Mouse (Mus musculus) spleen, embryonic (tissue): ENCODE results near the gene Otx1.

ENCODE experiments used
- CTCF ChIA-PET: fragments of 350-600 bp; sonication (Branson Sonifier 250); formaldehyde crosslinking; loops from one replicate; lab custom pipeline; 2022; lab: Charles Lee

The Otx1 gene

DNA sequence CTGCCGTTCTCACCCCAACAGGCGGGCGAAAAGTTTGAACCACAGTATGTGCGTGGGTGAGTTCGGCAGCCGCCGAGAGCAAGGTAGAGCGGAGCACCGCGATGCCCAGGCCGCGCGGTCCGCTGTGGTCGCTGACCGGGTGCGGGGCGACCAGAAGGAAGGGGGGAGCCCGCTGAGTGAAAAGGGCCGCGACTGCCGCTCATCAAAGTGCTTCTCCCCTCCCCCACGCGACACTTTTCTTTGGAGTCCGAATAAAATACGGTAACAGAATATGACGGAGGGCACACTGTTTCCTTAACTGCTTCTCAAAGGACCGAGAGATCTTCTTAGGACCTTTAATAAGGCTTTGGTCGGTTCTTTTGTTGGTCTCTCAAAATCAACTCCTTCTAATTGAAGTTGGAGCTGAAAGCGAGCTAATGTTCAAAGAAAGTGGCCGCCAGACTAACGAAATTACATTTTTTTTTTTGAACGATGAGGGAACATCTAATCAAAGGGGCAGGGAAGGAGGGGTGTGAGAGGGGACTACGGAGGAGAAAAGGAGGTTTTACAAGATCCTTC lies at the start of gene Otx1:
Otx1 (minus strand) TSS at position 115 of the 558 bp plus-strand sequence.
- CTCF ChIA-PET = no interaction called here

DNA sequence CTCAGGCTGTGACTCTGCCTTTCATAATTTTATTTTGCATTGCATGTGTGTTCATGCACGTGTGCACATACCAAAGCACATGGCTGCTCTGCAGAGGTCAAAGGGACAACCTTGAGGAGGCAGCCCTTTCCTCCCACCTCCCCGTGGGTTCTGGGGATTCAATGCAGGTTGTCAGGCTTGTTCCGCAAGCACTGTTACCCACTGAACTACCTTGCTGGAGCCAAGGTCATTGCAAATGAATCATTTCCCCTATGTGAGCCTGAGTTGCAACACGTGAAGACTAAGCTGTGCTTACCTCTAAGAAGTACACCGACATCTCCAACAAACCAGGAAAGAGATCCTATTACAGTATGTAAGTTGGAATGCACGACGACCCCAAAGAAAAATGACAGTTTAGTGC lies 48.2 kb upstream of the Otx1 start:
- CTCF ChIA-PET = no interaction called here

DNA sequence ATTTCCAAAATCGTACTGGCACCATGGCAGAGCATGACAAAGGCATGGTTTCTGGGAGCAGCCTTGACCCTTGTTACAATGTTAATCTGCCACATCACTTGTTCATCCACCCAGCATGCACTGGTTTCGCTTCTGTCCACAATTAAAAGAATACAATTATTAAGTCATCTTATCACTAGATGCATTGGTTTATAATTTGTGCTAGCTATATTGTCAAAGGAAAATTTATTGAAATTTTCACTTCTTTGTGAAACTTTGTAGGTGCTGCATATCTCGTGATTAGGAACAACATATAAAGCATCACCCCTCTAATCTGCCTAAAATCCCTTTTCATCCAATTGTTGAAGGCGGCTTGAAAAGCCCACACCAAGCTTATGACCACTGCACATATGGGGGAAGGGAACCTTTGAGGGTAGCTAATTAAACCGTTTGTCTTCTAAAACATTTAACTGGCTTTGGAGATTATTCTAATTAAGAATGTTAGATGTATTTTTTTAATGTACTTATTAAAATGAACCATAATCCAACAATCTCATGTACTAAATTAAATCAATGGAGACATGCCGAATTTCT lies 37.2 kb upstream of the Otx1 start:
- CTCF ChIA-PET = no interaction called here

DNA sequence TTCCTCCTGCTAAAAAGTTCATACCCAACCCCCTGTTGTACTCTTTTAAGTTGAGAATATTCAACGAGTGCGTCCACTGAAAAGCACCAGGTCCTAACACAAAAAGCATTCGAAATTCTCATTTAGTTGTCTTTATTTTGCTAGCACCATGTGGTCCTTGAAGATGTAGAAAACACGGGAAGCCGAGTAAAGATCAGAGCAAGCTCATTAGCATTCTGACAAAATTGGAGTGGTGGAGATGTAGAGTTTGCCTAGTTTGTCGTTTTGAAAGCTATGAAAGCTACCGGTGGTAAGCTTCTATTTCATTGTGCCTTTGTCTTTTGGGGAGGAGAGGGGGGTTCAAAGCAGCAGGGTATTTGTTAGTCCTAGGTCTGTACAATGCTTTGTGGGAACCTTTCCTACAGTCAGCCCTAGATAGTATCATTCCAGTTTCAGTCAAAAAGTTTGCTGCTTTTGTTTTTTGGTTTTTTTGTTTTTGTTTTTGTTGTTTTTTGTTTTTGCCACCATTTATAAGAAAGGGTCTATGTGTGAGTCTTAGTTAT lies 31.9 kb upstream of the Otx1 start:
- CTCF ChIA-PET = no interaction called here

DNA sequence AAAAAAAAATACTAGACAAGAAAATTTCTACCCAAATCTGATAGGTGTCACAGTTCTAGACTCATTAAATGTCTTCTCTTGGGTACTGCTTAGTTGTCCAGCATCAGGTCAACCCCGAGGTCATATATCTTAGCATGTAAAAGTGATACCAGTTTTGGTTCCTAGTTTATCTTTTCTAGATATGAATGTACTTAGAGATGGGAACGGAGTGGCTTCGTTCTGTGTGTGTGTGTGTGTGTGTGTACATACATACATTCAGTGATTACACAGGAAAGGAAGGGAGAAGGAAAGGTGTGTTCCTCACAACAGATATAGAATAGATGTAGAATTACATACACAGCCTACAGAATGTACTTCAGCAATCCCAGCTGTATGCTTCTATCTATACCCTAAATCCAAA lies 30.9 kb upstream of the Otx1 start:
- CTCF ChIA-PET = no interaction called here

DNA sequence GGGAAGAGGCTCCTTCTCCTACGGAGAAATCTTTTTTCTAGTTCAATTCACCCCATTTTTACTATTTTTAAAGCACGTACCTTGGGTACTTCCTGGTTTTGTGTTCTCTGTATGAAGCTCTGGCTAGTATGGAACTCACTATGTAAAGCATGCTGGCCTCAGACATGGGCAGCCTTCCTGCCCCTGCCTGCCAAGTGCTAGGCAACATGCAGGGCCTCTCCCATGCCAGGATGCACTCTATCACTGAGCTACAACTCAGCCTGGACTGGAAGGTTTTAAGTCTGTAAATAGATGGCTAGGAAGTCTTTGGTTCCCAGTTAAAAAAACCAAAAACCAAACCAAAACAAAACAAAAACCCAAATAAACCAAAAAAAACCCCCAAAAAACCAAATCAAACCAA lies 17.9 kb upstream of the Otx1 start:
- CTCF ChIA-PET = no interaction called here

DNA sequence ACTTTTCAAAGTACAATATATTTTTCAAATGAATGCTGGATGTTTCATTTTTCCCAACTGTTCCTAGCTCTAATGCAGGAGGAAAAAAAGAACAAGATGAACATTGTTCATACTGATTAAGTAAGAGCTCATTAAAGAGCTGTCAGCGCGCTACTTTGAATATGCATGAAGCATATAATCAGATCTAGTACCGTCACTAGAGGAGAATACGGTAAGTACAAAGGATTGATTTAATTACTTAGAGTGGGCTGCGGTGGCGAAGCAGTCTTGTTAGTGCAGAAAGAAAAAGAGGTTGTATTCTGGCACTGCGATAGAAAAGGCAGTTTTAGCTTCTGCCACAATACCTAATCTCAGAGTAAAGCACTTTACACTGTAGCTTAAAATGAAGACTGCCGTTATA lies 14.7 kb upstream of the Otx1 start:
- CTCF ChIA-PET = no interaction called here

DNA sequence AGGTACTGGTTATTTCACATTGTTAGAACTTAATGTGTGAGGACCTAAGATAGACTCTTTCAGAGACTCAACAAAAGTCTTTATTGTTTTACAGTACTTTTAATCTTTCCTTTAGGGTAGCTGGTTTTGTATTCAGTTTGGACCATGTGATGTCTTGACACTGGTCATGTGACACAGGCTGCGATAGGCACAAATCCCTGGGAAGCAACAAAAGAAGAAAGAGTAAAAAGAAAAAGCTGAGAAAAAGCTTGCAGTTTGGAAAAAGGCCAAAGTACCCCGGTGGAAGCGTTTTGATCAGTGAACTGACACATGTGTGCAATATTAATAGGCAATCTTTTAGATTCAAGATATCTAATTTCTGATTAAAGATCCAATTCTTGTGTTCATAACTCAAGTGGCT lies 13.6 kb upstream of the Otx1 start:
- CTCF ChIA-PET = no interaction called here

DNA sequence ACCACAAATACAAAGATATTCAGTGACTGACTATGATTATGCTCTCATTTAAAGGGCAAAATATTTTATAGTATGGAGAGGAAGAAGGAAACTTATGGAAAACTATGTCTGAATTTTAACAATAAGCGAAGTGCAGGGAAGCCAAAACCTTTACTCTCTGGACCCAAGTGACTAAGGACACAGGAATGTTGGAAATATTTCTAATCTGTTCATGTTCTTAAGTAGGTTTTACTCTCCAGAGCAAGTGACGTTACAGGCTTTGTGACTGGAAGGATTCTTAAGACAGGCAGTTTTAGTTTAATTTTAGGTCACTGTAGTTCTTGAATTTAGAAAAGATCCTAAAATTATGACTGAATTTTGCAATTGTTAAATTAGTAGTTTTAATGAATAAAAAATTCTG lies 6.1 kb upstream of the Otx1 start:
- CTCF ChIA-PET = interaction anchor here (0.6 kb wide), 1 partner anchor 692 kb away, joined by 3 read pairs; no protein-coding TSS in a partner anchor

DNA sequence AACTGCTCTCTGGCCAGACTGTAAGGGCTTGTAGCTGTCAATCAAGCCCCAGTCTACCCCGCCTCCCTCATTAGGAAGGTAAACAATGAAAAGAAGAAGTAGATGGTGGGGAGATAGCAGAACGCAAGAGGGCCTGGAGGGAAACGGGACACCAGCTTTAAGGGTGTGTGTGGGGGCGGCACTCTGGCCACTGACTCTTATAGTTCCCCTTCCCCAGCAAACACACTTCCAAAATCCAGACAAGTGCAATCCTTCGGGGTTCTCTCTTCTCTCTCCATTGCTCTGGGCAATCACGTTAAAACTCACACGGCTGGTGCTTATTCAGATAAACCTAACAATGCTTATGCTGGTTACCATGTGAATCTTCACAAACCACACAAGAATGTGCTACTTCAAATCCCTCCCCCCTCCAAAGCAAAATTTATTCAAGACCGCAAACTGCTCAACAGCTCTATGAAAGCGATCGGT lies 5.5 kb upstream of the Otx1 start:
- CTCF ChIA-PET = interaction anchor here (0.6 to 0.8 kb wide), 2 partner anchors 13 to 691 kb away, joined by 3 read pairs; no protein-coding TSS in a partner anchor

DNA sequence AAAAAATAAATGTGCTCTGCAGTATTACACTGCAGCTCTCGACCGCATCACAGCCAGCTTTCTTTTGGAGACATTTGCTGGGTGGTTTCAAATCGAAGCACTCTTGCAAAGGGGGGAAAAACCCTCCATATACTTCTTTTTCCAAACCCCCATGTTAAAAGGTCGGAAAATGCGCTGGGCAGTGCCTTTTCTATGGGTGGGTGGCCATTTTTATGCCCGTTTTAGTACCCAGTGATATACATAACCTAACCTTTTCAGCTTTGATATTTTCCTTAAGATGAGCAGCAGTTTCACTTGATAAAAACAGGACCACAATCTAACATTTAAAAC lies 5.0 kb upstream of the Otx1 start:
- CTCF ChIA-PET = interaction anchor here (0.8 kb wide), 1 partner anchor 13 kb away, joined by 3 read pairs; no protein-coding TSS in a partner anchor

DNA sequence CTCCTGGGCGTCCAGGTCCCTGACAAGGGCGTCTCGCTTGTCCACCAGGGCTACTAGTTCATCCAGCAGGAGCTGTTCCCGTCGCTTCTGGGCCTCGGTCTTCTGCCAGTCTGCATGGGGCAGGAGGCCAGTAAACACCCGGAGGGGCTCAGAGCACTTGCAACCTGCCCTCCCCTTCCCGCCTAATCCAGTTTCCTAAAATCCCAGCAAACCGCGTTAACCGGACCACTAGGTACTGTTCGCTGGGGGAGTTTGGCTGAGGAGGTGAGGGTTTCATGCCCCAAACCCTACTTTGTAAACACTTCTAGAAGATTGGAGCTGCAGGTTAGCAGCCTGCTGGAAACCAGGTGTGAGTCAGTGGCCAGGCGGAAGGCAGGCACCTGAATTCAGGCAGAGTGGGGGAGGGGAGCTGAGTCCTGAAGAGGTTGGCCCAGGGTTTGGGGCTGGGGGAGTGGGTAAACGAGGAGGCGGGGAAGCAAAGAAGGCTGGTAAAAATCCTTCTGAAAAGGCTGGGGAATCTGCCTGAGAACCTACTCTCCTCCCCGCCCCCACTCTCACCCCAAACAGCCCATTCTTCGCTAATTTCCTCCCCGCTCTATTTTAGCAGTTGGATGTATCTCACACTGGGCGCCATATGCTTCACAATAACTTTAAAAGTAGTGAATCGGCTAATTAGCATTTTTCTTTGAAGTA lies 4.5 kb upstream of the Otx1 start:
- CTCF ChIA-PET = no interaction called here

DNA sequence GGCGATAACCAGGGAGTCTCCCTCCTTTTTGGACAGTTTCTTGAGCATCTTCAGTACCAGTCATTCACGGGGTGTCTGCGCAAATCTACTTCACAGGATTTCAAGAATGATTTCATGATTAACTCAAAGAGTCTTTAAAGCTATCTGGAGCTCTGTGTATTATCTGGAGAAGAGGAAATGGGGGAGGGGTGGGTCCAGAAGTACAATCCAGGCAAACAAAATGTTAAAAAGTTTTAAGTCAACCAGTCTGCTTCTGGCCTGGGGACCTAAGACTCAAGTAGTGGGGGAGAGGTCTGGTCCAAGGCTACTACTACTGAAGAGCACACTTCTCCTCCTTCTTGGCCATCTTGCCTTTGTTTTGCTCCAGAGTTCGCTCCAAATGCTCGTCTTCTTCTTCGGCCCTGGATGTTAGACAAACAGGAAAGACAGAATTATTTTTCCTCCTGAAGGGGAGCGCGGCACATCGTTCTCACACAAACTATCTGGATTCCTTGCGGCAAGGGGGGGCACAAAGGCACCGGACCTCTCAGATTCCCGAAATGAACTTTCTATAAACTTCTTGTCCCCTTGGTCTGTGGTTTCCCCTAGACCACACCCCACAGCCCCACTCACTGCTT lies 3.9 kb upstream of the Otx1 start:
- CTCF ChIA-PET = no interaction called here

DNA sequence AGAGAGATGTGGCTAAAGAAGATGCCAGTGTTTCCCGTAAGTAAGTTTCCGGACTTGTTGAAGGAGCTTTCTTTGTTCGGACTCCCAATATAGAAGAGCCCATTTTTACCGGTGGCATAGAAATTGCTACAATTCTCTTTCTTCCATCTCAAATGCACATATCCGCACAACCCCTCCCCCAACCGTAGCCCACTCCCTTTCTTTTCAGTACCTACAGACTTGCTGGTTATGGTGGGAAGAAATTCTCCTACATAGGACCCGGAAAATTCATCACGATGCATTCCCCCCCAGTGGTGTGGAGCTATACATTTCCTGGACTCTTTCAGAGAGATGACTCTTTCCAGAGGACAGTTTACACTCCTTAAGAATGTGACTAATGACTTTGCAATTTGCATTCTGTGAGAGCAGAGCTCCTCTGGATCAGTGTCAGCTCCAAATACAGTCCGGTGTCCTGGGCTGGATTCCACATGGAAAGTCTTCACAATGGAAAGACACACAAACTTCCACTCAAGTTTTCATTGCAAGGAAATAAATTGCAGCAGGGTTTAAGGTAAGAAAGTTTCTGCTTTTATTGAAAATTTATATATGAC lies 2.7 kb upstream of the Otx1 start:
- CTCF ChIA-PET = no interaction called here

DNA sequence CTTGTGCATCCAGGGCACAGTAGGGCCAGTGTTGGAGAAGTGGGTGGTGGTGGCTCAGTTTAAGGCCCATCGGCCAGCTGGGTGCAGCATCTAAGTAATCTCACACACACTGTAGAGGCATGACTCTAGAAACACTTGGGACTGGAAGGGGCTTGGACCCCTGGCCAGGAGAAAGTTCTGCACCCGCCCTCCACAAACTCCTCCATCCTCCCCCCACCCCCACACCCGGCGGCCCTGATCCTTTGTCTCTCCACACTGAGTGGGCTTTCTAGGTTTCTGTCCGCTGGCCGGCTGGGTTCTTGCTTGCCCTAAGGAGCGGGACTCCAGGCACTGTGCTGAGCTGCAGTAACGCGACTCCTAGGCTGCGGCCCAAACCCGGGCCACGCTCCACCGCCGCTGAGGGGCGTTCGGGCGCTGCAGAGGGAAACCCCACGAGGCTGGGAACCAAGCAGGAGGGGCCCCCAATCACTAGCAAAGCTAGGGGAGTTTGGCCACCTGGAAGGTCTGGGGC lies 1.7 kb upstream of the Otx1 start:
- CTCF ChIA-PET = no interaction called here

DNA sequence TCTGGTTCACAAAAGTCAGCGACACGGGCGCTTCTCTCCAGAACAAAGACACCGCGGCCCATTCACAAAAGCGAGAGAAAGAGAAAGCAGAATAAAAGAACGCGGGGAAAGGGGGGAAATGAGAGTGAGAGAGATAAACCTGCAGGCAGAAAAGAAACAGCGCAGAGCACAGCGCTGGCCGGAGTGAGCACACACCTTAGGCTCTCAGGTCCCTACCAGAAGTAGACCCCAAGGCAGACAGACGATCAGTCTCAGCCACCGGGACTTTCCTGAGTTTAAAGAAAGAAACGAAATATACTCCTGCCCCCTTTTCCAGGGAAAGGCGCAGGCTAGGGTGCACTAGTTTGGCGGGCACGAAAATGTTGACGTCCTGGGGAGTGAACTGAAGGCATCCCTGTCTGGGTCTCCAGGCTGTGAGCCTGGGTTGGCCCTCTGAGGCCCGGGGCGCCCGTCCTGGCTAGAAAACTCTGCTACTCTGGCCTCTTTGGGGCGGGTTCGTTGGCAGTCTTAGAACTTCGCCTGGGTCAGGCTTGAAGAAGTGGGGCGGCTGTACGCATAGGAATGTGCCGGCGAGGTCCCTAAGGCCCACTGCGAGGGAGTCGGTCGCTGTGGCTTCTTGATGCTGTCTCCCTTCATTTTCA lies 764 bp upstream of the Otx1 start:
- CTCF ChIA-PET = no interaction called here

DNA sequence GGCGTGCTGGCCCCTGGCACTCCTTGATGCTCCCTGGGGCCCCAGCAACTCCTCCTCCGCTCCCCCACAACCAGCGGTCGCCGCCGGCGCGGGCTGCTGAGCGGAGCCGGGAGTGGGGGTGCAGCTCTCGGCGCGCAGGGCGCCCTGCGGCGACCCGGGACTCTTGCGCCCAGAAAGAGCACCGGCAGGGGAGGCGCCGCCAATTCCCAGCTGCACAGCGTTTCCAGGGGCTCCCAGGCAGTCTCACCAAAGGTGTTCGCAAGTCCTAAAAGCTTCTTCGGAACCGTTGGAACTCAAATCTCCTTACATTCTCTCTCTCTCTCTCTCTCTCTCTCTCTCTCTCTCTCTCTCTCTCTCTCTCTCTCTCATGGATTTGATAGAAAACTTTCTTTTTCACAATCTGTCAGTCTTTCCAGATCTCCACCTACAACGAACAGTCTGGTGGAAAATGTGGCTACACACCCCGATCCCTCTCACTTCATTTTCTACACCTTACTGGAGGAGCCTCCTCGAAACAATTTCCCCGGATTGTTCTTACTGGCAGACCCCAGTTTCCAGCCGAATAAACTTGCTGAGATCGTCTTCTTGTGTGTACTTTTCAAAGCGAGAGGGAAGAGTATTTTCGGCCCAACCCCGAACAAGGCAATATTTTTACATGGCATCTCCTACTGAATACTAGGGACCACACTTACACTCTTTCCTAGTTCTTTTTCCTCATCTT lies 475 bp downstream of the Otx1 start:
- CTCF ChIA-PET = no interaction called here

DNA sequence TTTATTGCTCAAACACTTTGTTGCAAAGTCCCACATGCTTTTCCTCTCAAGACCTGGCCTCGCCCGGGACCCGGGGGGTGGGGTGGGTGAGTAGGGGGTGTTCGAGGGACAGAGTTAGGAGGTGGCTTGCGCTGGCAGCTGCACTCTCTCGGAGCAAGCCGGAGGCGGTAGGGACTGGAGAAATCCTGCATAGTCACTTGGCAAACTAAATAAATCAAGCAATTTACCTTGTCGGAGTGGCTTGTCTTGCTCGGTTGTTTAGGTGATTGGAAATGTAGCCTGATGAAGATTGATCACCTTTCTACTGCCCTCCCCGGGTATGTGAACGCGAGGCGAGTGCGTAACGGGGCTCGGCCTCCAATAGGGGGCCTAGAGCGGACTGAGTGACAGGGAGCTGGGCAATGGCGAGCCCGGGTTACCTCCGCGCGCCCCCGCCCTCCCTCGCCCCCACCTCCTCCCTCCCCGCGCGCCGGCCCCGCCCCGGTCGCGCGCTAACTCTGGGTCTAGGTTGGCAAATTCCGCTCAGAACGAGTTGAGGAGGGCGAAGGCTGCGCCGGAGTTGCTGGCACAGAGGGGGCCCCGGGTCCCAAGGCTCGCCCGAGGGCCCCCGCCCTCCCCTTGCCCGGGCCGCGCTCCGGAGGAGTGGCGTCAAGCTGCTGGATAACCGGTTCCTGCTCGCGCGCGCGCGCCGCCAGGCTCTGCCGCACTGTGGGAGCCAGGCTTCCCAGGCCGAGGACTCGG lies 1.2 kb downstream of the Otx1 start:
- CTCF ChIA-PET = no interaction called here

DNA sequence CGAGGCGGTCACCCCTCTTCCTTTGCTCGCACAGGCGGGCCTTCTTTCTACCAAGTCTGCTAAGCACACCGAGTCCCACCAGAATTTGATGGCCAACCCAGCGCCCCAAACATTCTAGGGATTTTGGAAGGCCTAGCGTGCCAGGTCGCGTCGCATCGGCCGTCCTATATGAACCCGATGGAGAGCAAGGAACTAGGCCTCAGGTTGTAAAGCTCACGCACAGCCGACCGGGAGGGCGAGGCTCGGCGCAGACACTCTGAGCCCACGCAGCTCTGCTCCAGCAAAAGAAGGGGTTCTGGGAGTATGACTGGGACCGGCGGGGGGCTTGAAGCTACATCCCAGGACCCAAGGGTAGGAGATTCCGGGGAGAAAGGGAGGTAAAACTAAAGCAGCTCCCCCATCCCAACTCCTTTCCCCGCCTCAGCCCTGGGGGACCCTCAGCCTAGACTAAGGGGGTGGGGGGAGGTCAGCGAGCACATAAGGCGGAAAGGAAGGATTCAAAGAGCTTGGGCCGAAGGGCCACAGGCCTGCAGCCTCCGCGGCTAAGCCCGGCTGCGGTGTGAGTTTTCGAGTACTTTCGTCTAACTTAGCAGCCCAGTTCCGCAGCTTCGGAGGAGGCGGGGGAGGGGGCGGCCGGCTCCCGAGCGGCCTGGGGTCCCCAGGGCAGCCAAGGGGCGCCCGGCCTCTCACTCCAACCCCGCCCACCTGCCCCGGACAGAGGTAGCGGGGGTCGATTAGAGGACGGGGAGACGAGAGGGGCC lies 2.2 kb downstream of the Otx1 start:
- CTCF ChIA-PET = no interaction called here
